ENCODE assay signal across 8 mouse cellular contexts in genomic region chr17:44261594-44262202, GRCm38 (mm10).
DNase-seq lines count a peak whose midpoint lies in the region; ATAC-seq and TF ChIP-seq lines count a peak whose summit lies in the region.

No protein-coding gene starts in this region.

- H3K9me3 ChIP-seq in intestine, embryonic 16.5 days (ENCODE audit: control insufficient read depth, low read length): no peaks in the 10 kb centered on the region
- H3K9me3 ChIP-seq in limb, embryonic 10.5 days (replicated peaks): no peaks in the 10 kb centered on the region
- H3K9me3 ChIP-seq in midbrain, postnatal 0 days (ENCODE audit: low read length): no peaks in the 10 kb centered on the region
- H3K9me3 ChIP-seq in stomach, embryonic 14.5 days (ENCODE audit: control insufficient read depth, low read depth, low read length): no peaks in the 10 kb centered on the region

- H3K27ac ChIP-seq in intestine, embryonic 16.5 days (ENCODE audit: low read length): no peak overlapping the region
- H3K27ac ChIP-seq in limb, embryonic 10.5 days: no peak overlapping the region
- H3K27ac ChIP-seq in midbrain, postnatal 0 days (ENCODE audit: low read depth, low read length): no peak overlapping the region
- no peak overlapping the region for H3K27ac ChIP-seq in stomach, embryonic 14.5 days (ENCODE audit: low read length)

- peaks cover 7% of the 10 kb centered on the region; the same call in 1 of the 2 replicates for H3K4me1 ChIP-seq in intestine, embryonic 16.5 days (ENCODE audit: control insufficient read depth, insufficient read depth, low read length)
- H3K4me1 ChIP-seq in limb, embryonic 10.5 days: peaks cover 29% of the 10 kb centered on the region
- H3K4me1 ChIP-seq in midbrain, postnatal 0 days (ENCODE audit: insufficient read depth, low read length): no peaks in the 10 kb centered on the region
- H3K4me1 ChIP-seq in stomach, embryonic 14.5 days (ENCODE audit: control insufficient read depth, insufficient read depth, low read length): no peaks in the 10 kb centered on the region

- H3K36me3 ChIP-seq in intestine, embryonic 16.5 days (ENCODE audit: control insufficient read depth, insufficient read depth, low read length): no peaks in the 10 kb centered on the region
- no peaks in the 10 kb centered on the region for H3K36me3 ChIP-seq in limb, embryonic 10.5 days
- H3K36me3 ChIP-seq in midbrain, postnatal 0 days (ENCODE audit: insufficient read depth, low read length): no peaks in the 10 kb centered on the region
- no peaks in the 10 kb centered on the region for H3K36me3 ChIP-seq in stomach, embryonic 14.5 days (ENCODE audit: control insufficient read depth, insufficient read depth, low read length)

- TF ChIP-seq CTCF in midbrain, postnatal 0 days (IDR thresholded peaks at IDR 0.05): peak; percentile 96

- H3K9ac ChIP-seq in intestine, embryonic 16.5 days (ENCODE audit: low read depth, low read length): no peak overlapping the region
- H3K9ac ChIP-seq in midbrain, postnatal 0 days (replicated peaks; ENCODE audit: low read length, poor library complexity, severe bottlenecking): no peak overlapping the region
- no peak overlapping the region for H3K9ac ChIP-seq in stomach, embryonic 14.5 days (replicated peaks; ENCODE audit: low read depth, low read length)

- H3K4me2 ChIP-seq in intestine, embryonic 16.5 days (ENCODE audit: low read depth, low read length): no peak overlapping the region
- H3K4me2 ChIP-seq in midbrain, postnatal 0 days (ENCODE audit: low read depth, low read length, poor library complexity, severe bottlenecking): no peak overlapping the region
- H3K4me2 ChIP-seq in stomach, embryonic 14.5 days (replicated peaks; ENCODE audit: low read depth, low read length): no peak overlapping the region

- no peak overlapping the region for H3K4me3 ChIP-seq in intestine, embryonic 16.5 days (ENCODE audit: low read length)
- H3K4me3 ChIP-seq in limb, embryonic 10.5 days: no peak overlapping the region
- H3K4me3 ChIP-seq in midbrain, postnatal 0 days (ENCODE audit: low read depth, low read length): no peak overlapping the region
- H3K4me3 ChIP-seq in stomach, embryonic 14.5 days (ENCODE audit: low read depth, low read length): no peak overlapping the region

- 14% methylated on average over 10 of the region's 15 CpGs for WGBS in intestine, embryonic 16.5 days
- WGBS in limb, embryonic 10.5 days: 38% methylated on average over 9 of the region's 15 CpGs
- WGBS in midbrain, postnatal 0 days: 36% methylated on average over 9 of the region's 15 CpGs
- 16% methylated on average over 11 of the region's 15 CpGs for WGBS in stomach, embryonic 14.5 days

- ATAC-seq in intestine, embryonic 16.5 days: peak; percentile 78
- peak; percentile 80; the same call in 1 of the 2 replicates for ATAC-seq in midbrain, postnatal 0 days (ENCODE audit: low FRiP score)
- ATAC-seq in stomach, embryonic 14.5 days (ENCODE audit: insufficient number of reproducible peaks, insufficient read depth, low FRiP score, low read depth): peak; percentile 75; the same call in 1 of the 2 replicates

- H3K27me3 ChIP-seq in intestine, embryonic 16.5 days (replicated peaks; ENCODE audit: control insufficient read depth, insufficient read depth, low read length): no peaks in the 10 kb centered on the region; the same call in 1 of the 2 replicates
- peaks cover 52% of the 10 kb centered on the region for H3K27me3 ChIP-seq in limb, embryonic 10.5 days (ENCODE audit: low read depth, poor library complexity, severe bottlenecking)
- H3K27me3 ChIP-seq in midbrain, postnatal 0 days (ENCODE audit: insufficient read depth, low read length): no peaks in the 10 kb centered on the region
- no peaks in the 10 kb centered on the region for H3K27me3 ChIP-seq in stomach, embryonic 14.5 days (ENCODE audit: control insufficient read depth, insufficient read depth, low read length)

- DNase-seq in ovary, postnatal 10 days (ENCODE audit: low spot score): peak; percentile 40
- no peak for DNase-seq in ovary, adult 18-20 months (ENCODE audit: low spot score)
- peak; percentile 86 to 87 for DNase-seq in cerebellum, postnatal 10 days
- peak; percentile 46 to 56 for DNase-seq in frontal cortex, postnatal 25 days (ENCODE audit: low spot score in 2 of 2)
- peak; percentile 87 for DNase-seq in limb, embryonic 10.5 days (ENCODE audit: low spot score)
- peak; percentile 91 for DNase-seq in midbrain, postnatal 0 days (ENCODE audit: low spot score)
